Mouse (Mus musculus) embryonic facial prominence, embryonic 12.5 days (tissue): Measurements from ENCODE around the gene Vmn1r49. TPM values are rescaled to one million over a fixed set of nuclear protein-coding genes. Genes with fewer than 3 reads are reported as not detected.
"Not testable (repeated sequence)": the region's sequence is repeated elsewhere in the genome, so short reads cannot be mapped to it uniquely, and the experiment has no call there.

Experiments used
- ATAC-seq: fragments of 200-750 bp; cut with Nextera tagmentation; 2 replicates; pipeline ENCODE4 v1.8.0; 2017; ENCODE audit not compliant: insufficient number of reproducible peaks, insufficient read depth, low FRiP score, low TSS enrichment
- H3K27ac ChIP-seq: fragments of 300-500 bp; sonication (generic); 2 replicates; pipeline ENCODE4 v1.5.1; 2016; ENCODE audit warnings: mild to moderate bottlenecking
- H3K27me3 ChIP-seq: fragments of 300-500 bp; sonication (generic); 2 replicates; pipeline ENCODE4 v1.6.1; 2016; ENCODE audit warnings: mild to moderate bottlenecking, moderate library complexity
- H3K36me3 ChIP-seq: fragments of 300-500 bp; sonication (generic); 2 replicates; pipeline ENCODE4 v1.6.1; 2016; ENCODE audit warnings: mild to moderate bottlenecking
- H3K4me1 ChIP-seq: fragments of 300-500 bp; sonication (generic); 2 replicates; pipeline ENCODE4 v1.6.1; 2016
- H3K4me2 ChIP-seq: fragments of 300-500 bp; sonication (generic); replicated peaks from 2 replicates; pipeline ENCODE4 v1.6.1; 2016; ENCODE audit warnings: mild to moderate bottlenecking, moderate library complexity
- H3K4me3 ChIP-seq: fragments of 300-500 bp; sonication (generic); 2 replicates; pipeline ENCODE4 v1.5.1; 2016; ENCODE audit warnings: mild to moderate bottlenecking
- H3K9ac ChIP-seq: fragments of 300-500 bp; sonication (generic); 2 replicates; pipeline ENCODE4 v1.6.1; 2016; ENCODE audit warnings: mild to moderate bottlenecking, moderate library complexity
- H3K9me3 ChIP-seq: fragments of 300-500 bp; sonication (generic); 2 replicates; pipeline ENCODE4 v1.6.1; 2016; ENCODE audit warnings: mild to moderate bottlenecking, moderate library complexity
- WGBS: fragments of 180-500 bp; shearing (Covaris S2); methylation state at CpG from one replicate; pipeline ENCODE4 v1.1.7; 2016; 5-methylcytosine and 5-hydroxymethylcytosine counted together
- polyA plus RNA-seq: library from polyadenylated mRNA; unstranded; fragments of >200 nt; fragmentation: Nextera tagmentation; extraction: Ambion mirVana; gene quantifications from 2 replicates; pipeline ENCODE4 v1.2.1, GENCODE M21; 2016

Gene Vmn1r49
- polyA plus RNA-seq: not detected in 2 replicates

- Histone ChIP-seq H3K4me2 (no peak within 1 kb of the TSS), H3K27ac (no peak within 1 kb of the TSS), H3K27me3 (no peaks in the 10 kb centered on the region), H3K9ac (no peak within 1 kb of the TSS), H3K36me3 (no peaks in the 10 kb centered on the region), H3K9me3 (0 out of 2 replicates have a peak, but pooled peaks cover 7% of the 10 kb centered on the region), H3K4me1 (no peaks in the 10 kb centered on the region), H3K4me3 (no peak within 1 kb of the TSS)
- WGBS: 75% methylated on average over 4 of the region's 4 CpGs
- no peak for ATAC-seq
Observed at GRCm38 (mm10) chr6:90078406-90078805, at the start of gene Vmn1r49. TSS of gene Vmn1r49 (minus strand) at chr6:90078506.

- H3K4me2 ChIP-seq, H3K27me3 ChIP-seq, H3K4me1 ChIP-seq, ATAC-seq, H3K4me3 ChIP-seq, H3K27ac ChIP-seq, H3K36me3 ChIP-seq, H3K9ac ChIP-seq, H3K9me3 ChIP-seq: not testable (repeated sequence)
- 91% methylated on average over 1 of the region's 1 CpGs for WGBS
Observed at GRCm38 (mm10) chr6:90122296-90122695, 44.0 kb upstream of the Vmn1r49 start, which contains the start of gene Vmn1r51. TSS of gene Vmn1r51 (plus strand) at chr6:90122596.

- H3K4me1 ChIP-seq: no peaks in the 10 kb centered on the region
- no peaks in the 10 kb centered on the region for H3K27me3 ChIP-seq
- no peak within 1 kb of the TSS for H3K9ac ChIP-seq
- no peak within 1 kb of the TSS for H3K4me2 ChIP-seq
- no peak within 1 kb of the TSS for H3K27ac ChIP-seq
- no peaks in the 10 kb centered on the region for H3K36me3 ChIP-seq
- no peak within 1 kb of the TSS for H3K4me3 ChIP-seq
- ATAC-seq: no peak
- H3K9me3 ChIP-seq: no peaks in the 10 kb centered on the region
- 59% methylated on average over 2 of the region's 2 CpGs for WGBS
Observed at GRCm38 (mm10) chr6:90101130-90101529, 22.8 kb upstream of the Vmn1r49 start, which contains the start of gene Vmn1r50. TSS of gene Vmn1r50 (plus strand) at chr6:90101430.

- H3K36me3 ChIP-seq: no peaks in the 10 kb centered on the region
- H3K4me2 ChIP-seq: no peak overlapping the region
- H3K27ac ChIP-seq: no peak overlapping the region
- no peaks in the 10 kb centered on the region for H3K9me3 ChIP-seq
- H3K27me3 ChIP-seq: no peaks in the 10 kb centered on the region
- no peak overlapping the region for H3K9ac ChIP-seq
- ATAC-seq: no peak
- H3K4me3 ChIP-seq: no peak overlapping the region
- WGBS: 89% methylated on average over 2 of the region's 2 CpGs
- no peaks in the 10 kb centered on the region for H3K4me1 ChIP-seq
Observed at GRCm38 (mm10) chr6:90100566-90100965, 22.3 kb upstream of the Vmn1r49 start.

- not testable (repeated sequence) for ATAC-seq, H3K9ac ChIP-seq, H3K27ac ChIP-seq, H3K4me3 ChIP-seq, H3K4me2 ChIP-seq, H3K27me3 ChIP-seq, H3K9me3 ChIP-seq, H3K4me1 ChIP-seq, H3K36me3 ChIP-seq
- WGBS: no CpG with 5 or more reads among the region's 2 CpGs
Observed at GRCm38 (mm10) chr6:90036741-90037140, 41.6 kb downstream of the Vmn1r49 start, which contains the start of gene Vmn1r48. TSS of gene Vmn1r48 (minus strand) at chr6:90036841.

Other genes starting within 250 kb of the Vmn1r49 start
- not detected in 2 replicates for gene Vmn1r42, start 202.1 kb downstream of the Vmn1r49 start, polyA plus RNA-seq
- not detected in 2 replicates for gene Vmn1r43, start 202.1 kb downstream of the Vmn1r49 start, polyA plus RNA-seq
- gene Vmn1r44, start 194.8 kb downstream of the Vmn1r49 start, polyA plus RNA-seq: not detected in 2 replicates
- gene Vmn1r45, start 137.9 kb downstream of the Vmn1r49 start, polyA plus RNA-seq: not detected in 2 replicates
- gene Vmn1r46, start 109.2 kb downstream of the Vmn1r49 start, polyA plus RNA-seq: not detected in 2 replicates
- gene Vmn1r47, start 62.4 kb downstream of the Vmn1r49 start, polyA plus RNA-seq: not detected in 2 replicates
- gene Vmn1r48, start 41.7 kb downstream of the Vmn1r49 start, polyA plus RNA-seq: not detected in 2 replicates
- gene Vmn1r50, start 22.9 kb upstream of the Vmn1r49 start, polyA plus RNA-seq: not detected in 2 replicates
- gene Vmn1r51, start 44.1 kb upstream of the Vmn1r49 start, polyA plus RNA-seq: not detected in 2 replicates
- gene Vmn1r52, start 96.3 kb upstream of the Vmn1r49 start, polyA plus RNA-seq: not detected in 2 replicates
- gene V1ra8, start 124.3 kb upstream of the Vmn1r49 start, polyA plus RNA-seq: not detected in 2 replicates
- gene Vmn1r53, start 145.9 kb upstream of the Vmn1r49 start, polyA plus RNA-seq: not detected in 2 replicates
- not detected in 2 replicates for gene Vmn1r54, start 167.8 kb upstream of the Vmn1r49 start, polyA plus RNA-seq
- not detected in 2 replicates for gene BC048671, start 222.7 kb upstream of the Vmn1r49 start, polyA plus RNA-seq
- 0.22 TPM in 1 of 2 replicates, not detected in the other for gene Chst13, start 246.7 kb upstream of the Vmn1r49 start, polyA plus RNA-seq